Mouse (Mus musculus) heart, adult 2 months (tissue): ENCODE measurements around the gene Akr1cl.

Experiments
- CTCF ChIP-seq: fragments of 200-600 bp; IDR thresholded peaks from 2 replicates; pipeline ENCODE4 v1.8.1; 2022; ENCODE audit warnings: antibody characterized with exemption, mild to moderate bottlenecking, moderate library complexity
- POLR2A ChIP-seq: fragments of 200-500 bp; IDR thresholded peaks from 2 replicates; pipeline ENCODE4 v1.6.1; 2011; ENCODE audit warnings: mild to moderate bottlenecking, low read depth, low read length, control low read depth; ENCODE audit not compliant: insufficient read depth

DNA sequence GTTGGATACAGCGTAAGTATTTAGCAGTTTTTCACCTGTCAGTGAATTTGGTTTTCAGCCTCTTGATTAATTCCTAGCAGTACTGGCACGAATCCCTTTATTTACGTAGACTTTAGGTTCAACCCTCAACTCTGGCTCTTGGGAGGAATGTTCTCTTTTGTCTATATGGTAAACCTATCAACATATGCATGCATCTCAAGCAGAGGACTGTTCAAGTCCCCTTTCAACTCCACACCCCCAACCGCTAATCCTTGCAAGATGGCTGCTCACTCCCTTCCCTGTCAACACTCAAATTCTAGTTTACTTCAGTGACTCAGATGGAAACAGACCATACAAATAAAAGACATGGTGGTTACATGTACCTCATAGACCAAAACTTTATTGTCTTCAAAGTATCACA is 19.8 kb downstream of the Akr1cl start:
- TF ChIP-seq POLR2A: no peak
- no peak for TF ChIP-seq CTCF
